Mouse (Mus musculus): ENCODE data around the gene Adgrg3.

Gene Adgrg3

GRCm38 (mm10) chr8:95081650-95082049, 64.2 kb downstream of the Adgrg3 start:
- DNase-seq (ENCODE audit: low read depth), result no peak

- DNase-seq (ENCODE audit: low read depth), result no peak
Measured at GRCm38 (mm10) chr8:95084261-95084660, 66.8 kb downstream of the Adgrg3 start.

- DNase-seq (ENCODE audit: low read depth), result no peak
Measured at GRCm38 (mm10) chr8:95084744-95085431, 67.4 kb downstream of the Adgrg3 start.

- DNase-seq (ENCODE audit: low read depth), result no peak
Measured at GRCm38 (mm10) chr8:95085432-95086141, 68.1 kb downstream of the Adgrg3 start.

DNA sequence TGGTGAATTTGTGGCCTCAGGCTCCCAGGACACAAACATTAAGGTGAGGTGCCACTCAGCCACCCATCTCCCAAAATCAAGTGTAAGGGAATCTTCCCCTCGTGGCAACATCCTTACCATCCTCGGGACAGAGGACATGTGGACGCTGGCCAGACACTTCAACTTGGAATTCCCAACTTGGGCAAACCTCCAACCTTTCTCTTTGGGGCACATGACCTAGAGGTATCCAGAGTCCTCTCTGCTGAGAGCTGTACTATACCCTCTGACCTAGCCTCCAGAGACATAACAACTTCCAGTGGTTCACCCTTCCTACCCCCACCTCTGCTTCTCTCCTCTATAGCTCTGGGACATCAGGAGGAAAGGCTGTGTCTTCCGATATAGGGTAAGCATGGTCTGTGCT, 76.1 kb downstream of the Adgrg3 start:
- DNase-seq (ENCODE audit: low read depth), result no peak

Data from c-Kit-positive CD71-negative TER-119-negative erythroid progenitor cells, embryonic 14.5 days (primary cell).